Mouse (Mus musculus) activated CD4-positive, CD25-positive, alpha-beta regulatory T cell, adult 4 months (primary cell): ENCODE results near the gene Fgr. TPM values are rescaled to one million over a fixed set of nuclear protein-coding genes. Genes with fewer than 3 reads are reported as not detected.
"Not testable (repeated sequence)": the region's sequence is repeated elsewhere in the genome, so short reads cannot be mapped to it uniquely, and the experiment has no call there.

Experiments
- ATAC-seq: one replicate; pipeline ENCODE4 v1.8.0; 2017
- polyA plus RNA-seq, 2 experiments: library from polyadenylated mRNA; unstranded; fragments of 100-300 nt; shearing (Covaris generic); gene quantifications; one replicate each; pipeline ENCODE4 v1.2.1; 2017

Gene Fgr
- polyA plus RNA-seq, 2 experiments from 2014 or later, result 4.2 TPM

DNA sequence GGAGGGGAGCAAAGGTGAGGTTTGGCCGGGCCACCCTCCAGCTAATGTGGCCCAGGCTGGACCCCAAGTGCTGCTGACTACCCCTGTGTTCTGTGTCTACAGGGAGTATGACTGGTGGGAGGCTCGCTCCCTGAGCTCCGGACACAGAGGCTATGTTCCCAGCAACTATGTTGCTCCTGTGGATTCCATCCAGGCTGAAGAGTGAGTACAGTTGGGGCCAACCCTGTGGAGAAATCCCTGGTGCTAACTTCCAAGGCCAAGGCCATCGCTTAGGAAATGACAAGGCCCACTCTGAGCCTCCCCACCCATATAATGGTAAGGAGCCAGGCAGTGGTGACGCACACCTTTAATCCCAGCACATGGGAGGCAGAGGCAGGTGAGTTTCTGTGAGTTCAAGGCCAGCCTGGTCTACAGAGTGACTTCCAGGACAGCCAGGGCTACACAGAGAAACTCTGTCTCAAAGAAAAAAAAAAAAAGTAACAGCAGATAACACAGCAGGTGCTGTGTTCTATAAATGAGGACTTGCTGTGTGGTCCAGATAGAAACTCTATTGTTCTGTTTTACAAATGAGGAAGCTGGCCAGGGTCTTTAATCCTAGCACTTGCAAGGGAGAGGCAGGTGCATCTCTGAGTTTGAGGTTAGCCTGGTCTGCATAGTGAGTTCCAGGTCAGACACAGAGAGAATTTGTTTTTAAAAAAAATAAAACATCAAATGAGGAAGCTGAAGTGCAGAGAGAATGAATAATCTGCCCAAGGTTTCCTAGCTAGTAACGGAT, 14.9 kb downstream of the Fgr start:
- no peak for ATAC-seq

GRCm38 (mm10) chr4:132993553-132993952, 19.7 kb downstream of the Fgr start:
- ATAC-seq, result no peak

- ATAC-seq, result no peak
Measured at GRCm38 (mm10) chr4:132997469-132998237, 23.8 kb downstream of the Fgr start.

DNA sequence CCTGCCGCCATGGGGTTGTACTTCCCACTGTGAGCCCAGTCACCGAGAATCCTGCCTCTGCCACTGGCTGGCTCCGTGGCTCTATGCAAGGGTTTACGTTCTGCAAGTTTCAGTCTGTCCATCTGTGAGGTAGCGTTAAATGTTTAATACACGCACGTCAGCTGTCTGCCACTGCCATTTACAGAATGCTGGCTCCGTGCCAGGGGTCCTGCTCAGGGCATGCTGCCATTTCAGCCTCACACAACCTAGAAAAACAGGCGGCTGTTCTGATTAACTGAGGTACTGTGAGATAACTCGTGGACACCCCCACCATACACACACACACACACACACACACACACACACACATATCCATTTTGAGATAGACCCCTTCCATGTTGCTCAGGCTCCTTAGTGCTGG, 29.0 kb downstream of the Fgr start:
- ATAC-seq, result no peak

DNA sequence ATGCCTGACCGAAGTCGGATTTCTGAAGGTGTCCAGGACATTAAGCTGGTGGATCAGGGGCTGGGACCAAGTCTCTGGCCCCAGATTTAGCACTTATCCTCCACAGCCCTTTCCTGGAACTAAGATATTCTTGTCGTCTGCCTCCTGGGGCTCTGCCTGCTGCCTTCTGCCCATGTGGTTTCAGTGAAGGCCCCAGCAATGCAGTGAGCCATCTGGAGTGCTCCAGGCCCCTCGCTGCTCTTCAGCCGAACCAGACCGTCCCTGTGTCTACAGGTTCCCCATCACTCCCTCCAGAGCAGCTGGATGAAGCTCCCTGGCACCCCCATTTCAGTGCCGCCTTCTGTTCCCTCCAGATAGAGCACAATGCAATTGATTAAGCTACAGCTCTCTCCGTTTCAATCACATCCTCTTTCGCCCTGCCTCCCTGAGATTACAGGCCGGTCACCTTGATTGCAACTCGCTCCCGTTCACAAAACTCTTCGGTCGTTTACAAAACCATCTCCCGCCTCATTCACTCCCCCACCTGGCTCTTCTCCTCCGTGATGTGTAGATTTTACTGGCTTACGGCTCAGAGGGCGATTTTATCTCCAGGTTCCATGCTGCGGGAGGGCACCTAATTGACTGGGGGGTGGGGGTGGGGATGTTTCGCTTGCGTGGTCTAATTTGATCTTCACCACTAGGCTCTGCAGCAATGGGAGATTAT, 29.6 kb downstream of the Fgr start:
- no peak for ATAC-seq

DNA sequence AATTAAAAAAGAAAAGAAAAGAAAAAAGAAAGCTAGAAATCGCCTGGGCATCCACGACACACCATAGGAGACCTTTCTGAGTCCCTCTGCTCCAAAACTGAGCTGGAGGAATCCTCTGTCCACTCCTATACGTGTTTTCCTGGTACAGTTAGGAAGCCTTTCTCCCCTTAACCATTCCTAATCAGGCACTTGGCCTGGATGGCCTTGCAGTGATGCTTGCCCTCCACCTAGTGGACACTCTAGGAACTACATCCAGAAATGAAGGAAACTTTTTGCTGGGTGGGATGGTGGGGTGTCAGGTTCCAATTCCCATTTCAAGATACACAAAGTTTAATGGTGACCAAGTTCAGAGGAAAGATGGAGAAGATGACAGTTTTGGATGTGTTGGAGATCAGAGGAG, 31.3 kb downstream of the Fgr start:
- peak; percentile 46 for ATAC-seq

GRCm38 (mm10) chr4:133005885-133006451, 32.1 kb downstream of the Fgr start:
- ATAC-seq, result not testable (repeated sequence)

DNA sequence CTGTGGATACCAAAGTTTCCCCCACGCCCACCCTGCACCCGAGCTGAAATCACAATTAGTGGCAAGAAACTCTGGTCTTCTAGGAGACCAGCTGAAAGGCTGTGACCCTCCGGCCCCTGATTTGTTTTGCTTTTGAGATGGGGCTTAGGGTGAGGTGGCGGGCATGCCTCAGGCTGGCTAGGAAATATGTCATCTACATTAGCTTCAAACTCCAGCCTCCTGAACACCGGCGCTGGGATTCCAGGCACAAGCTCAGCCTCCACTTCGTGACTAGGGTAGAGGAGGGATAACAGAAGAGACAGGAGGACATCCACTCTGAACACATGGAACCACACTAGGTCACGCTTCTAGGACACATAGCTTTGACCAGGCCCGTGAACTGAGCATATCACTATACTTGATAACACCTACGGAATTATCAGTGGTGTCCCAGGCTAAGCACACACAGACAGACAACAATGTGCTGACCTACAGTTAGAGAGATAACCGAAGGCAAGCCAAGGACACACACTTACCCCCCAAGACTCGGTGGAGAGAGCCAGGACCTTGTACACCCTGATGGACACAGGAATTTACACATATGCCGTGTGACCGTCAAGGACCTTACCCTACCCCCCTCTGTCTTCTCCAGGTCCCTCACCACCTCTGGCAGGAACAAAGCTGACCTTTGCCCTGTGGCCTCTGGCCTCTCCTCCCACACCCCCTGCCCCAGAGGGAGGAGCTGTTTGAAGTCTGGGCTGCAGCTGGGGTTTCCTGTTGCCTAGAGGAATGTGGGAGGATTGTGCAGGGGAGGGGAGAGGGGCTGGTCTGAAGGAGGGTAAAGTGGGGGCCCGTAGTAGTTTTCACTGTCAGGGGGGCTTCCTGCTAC, 33.9 kb downstream of the Fgr start:
- ATAC-seq, result no peak

- no peak for ATAC-seq
Measured at GRCm38 (mm10) chr4:133009131-133009530, 35.2 kb downstream of the Fgr start.

- ATAC-seq, result no peak
Measured at GRCm38 (mm10) chr4:133009676-133010075, 35.8 kb downstream of the Fgr start.

DNA sequence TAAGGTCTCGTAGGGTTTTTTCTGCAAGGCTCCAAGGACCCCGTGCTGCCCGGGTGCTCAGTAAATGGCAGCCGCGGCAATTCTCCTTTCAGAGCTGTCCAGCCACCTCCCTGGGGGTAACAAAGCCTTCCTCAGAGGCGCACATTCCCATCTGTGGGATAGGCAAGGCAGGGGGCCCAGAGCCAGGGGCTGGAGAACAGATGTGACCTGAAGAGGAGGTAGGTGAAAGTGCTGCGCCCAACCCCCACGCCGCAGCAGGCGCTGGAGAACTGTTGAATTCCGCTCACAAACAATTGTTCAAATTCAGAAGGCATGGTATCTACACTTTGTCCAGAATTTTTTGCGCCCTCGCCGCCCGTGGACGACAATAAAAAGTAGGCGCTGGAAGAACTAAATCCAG, 36.7 kb downstream of the Fgr start:
- no peak for ATAC-seq

- peak; percentile 83 for ATAC-seq
Measured at GRCm38 (mm10) chr4:133011028-133011820, 37.3 kb downstream of the Fgr start, which contains the start of gene Ahdc1. TSS of gene Ahdc1 (plus strand) at chr4:133011260.

- peak; percentile 5 for ATAC-seq
Measured at GRCm38 (mm10) chr4:133011821-133012775, 38.2 kb downstream of the Fgr start.

DNA sequence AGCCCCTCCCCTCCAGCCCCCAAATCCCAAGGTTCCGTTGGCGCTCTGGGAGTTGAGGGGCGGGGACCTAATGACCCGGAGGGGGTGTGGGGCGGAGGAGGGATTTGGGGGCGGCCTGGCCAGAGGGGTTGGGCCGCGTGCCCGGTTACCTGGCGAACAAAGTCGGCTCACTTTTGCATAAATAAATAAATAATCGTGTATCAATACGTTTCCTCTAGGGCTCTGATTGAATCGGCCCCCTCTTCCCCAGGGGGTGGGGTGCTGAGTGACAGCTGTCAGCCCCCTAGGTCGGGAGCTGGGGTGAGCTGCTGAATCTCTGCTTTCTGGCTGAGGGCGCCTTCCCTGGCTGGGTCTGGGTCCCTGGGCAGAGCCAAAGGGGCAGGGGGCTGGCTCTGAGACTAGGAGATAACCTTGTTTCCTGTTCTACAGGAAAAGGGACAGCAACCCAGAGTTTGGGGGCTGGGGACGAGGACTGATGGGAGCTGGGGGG, 38.9 kb downstream of the Fgr start:
- ATAC-seq, result no peak

- ATAC-seq, result no peak
Measured at GRCm38 (mm10) chr4:133013266-133013891, 39.5 kb downstream of the Fgr start.

DNA sequence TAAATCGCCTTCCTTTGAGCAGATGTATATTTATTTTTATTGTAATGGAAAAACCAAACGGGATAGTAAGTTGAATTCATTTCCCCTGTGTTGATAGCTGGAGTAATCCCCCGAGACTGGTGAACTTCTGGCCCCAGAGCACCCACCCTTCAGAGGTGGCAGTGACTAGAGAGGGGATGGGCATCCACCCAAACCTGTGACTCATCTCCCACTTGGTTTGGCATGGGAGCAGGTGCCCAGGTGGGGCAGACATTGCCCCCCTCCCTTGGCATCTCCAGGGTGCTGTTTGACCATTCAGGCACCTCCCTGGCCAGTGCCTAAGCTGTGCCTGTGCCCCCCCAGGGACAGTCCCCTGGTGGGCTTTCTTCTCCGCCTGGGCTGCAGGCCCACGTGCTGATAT, 40.2 kb downstream of the Fgr start:
- ATAC-seq, result no peak

DNA sequence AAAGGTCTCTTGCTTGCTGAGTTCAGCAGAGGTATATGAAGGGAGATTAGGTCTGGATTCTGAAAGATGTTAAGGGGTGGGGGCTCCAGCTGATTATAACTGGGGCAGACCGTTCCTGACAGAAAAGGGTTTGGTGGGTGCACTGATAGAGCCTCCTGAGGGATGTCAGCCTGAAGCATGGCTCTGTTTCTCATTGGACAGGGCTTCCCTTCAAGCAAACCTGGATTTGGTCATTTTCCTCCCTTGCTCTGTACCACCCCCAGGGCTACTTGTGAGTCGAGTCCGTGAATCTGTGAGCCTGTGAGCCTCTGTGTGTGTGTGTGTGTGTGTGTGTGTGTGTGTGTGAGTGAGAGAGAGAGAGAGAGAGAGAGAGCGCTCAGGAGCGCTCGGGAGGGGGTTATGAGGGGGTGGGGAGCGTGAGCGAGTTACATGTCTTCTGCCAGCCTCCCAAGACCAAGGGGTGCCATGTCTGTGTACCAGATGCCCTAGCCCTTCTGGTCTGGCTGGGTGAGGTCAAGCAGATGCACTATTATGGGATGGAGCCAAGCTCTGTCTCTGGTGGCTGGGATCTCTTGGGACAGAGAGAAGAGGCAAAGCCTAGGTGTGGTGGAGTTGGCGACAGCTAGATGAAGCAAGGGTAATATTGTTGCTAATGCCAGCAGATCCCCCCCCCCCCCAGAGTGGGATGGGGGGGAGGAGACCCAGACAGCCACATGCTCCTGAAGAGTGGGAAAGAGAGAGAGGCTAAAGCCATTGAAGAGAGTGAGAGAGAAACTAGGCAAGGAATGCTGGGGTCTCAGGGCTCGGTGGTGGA, 41.2 kb downstream of the Fgr start:
- no peak for ATAC-seq
